Mouse (Mus musculus) MEL-GATA-1-ER (cell line): ENCODE data around the gene Vstm2b.

ENCODE experiments used
- DNase-seq: peaks from one replicate; pipeline ENCODE4 v3.0.0-alpha.2; 2012; ENCODE audit warnings: low read depth; ENCODE audit errors: extremely low read depth

Vstm2b gene

DNA sequence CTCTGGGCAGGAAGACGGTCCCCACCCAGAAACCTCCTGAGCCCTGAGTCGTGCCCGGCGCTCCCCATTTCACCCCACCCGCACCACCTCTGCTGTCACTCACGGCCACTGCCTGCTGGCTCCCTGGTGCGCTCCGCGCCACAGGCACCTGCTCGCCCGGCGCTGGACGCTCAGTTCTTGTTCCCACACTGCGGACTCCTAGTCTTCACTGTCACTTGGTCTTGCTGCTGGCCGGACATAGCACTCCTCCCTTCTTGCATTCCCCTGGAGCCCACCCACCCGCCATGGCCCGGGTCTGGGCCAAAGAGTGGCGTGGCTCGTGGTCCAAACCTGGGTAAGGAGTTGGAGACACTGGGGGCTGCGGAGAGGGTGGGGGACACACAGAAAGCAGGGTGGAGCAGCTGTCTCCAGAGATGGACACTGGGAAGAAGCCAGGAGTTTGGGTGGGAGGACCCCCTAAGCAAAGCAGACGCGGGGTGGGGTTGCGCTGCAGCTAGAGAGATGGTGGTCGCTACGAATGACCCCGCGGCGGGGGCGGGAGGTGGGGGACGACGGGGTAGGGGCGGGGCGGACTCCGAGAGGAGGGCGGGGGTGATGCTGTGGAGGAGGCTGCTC is at the start of gene Vstm2b:
Gene Vstm2b, plus strand, starts transcription at position 233 of the 615 bp plus-strand sequence.
- DNase-seq: no peak

DNA sequence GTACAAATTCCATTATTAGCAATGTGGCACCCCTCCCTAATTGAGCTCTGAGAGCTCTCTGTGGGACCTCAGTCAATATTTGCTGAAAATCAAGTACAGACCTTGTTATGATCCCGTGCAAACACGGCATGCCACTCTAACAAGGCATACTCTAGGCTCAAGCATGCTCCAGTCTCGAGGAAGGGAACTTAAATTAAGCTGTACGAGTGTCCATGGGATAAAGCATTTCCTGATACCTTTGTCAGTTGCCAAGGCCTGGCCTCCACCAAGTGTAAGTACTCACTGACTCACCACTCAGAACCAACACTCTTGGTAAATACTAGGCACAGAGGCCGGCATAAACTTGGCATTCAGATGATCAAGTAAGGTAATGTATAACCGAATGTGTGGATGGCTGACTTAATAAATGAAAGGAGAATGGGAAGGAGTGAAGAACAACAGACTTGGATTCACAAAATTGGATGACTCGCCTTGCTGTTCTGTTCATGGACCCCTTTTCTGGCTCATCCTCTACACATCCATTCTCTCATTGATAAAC is 42.0 kb upstream of the Vstm2b start:
- DNase-seq: no peak

DNA sequence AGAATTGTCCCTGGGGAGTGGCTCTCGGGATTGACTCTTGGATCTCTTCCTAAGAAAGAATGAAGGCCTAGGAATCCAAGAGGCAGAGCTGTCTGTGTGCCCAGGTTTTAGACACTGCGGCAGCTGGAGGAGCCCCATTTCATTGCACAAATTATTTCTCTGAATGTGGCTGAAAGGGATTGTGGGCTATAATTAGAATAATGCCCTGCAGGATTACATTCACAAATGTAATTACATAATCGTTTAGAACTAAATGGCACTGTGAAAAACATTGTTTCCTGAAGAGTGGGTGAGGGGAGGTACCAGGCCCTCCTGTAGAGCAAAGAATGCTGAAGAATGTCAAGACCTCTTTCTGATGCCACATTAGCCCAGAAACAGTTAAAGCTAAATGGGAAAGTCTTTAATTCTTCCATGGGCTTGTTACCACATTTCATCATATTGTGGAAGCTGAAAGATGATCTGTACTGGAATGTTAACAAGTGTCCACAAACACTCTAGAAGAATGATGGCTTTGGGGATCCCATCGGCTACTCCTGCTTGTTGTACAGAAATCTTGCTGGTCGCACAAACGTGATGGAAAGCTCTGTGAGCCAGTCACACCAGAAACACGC is 24.6 kb upstream of the Vstm2b start:
- no peak for DNase-seq

DNA sequence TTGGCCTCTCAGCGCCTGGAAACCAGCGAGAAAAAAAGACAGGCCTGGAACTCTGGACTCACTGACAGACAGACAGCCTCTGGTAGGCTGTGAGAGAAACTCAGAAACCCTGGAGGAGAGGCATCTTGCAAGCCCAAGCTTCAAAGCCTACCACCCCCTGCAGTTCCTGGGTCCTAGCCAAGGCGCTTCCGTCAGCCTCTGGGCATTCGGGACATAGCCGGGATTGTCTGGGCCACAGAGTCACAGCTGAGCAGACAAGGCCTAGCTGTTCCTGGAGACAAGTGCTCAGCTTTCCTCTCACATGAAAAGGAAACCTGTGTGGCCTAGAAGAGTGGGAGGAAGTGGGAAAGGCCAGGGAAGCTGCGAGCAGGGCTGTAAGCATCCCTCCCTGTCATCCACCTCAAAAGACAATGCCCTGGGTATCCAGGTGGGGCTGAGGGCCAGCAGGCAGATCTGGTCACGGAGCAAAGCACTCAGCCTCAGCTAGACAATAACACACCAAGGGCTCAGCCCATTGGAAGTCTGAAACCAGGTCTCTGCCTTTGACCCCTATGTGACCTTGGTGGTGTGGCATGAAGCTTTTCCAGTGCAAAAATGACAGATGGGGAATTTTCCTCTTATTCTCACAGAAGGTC is 13.2 kb upstream of the Vstm2b start:
- DNase-seq: no peak

DNA sequence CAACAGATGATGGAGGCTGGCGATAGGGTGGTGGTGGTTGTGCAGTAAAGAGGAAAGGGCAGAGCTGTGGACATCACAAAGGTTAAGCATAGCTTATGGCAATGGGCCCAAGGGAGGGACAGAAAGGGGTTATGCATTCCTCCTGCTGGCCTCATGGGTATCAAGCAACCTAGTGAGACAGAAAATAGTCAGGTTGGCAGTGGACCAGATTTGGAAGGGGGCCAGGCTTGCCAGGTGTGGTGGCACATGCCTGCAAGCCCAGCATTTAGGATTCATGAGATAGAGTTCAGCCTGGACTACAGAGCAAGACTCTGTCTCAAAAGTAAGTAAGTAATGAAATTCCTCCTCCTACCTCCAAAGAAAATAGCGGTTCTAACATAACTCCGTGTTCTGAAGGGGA is 9.8 kb upstream of the Vstm2b start:
- DNase-seq: no peak

DNA sequence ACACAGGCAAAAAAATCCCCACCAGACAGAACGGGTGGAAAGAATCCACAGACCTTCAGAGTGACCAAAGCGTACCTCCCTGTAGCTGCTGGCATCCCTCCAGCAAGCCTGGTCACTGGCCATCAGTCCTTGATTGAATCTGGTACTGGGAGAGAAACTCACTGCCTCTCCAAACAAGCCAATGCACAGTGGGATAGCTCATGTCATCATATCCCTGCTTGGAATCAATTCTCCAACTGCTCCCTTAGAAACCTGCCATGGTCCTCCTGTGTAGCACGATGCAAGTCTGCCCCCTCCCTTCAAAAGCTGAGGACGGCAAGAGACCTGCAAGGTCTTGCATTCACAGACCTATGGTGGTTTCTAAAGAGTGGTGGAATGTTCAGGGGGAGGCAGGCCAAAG is 1.2 kb upstream of the Vstm2b start:
- DNase-seq: no peak

DNA sequence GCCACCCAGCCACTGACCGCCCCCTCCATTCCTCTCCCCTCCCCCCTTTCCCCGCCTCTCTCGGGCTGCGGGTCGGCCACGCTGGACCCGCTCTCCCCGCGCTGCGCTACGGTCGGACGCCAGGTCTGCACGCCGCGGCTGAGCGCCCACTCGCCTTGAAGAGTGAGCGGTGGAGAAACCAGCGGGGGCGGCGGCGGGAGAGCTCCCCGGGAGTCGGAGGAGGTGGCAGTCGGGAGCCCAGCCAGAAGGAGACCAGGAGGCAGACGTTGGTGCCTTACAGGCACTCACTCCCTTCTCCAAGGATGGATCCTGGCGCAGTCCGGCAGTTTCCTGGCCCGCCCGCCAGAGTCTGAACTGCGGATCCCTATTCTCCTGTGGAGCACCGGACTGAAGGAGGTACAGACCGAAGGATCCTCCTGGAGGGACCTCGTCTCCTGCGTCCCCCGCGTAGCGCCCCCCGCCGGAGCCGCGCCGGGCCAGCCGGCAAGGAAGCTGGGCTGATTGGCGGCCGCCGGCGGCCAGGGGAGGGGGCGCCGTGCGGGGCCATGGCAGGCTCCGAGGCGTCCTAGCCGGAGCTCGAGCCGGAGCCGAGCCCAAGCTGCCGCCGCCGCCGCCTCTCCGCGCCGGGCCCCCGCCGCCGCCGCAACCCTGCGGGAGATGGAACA is 715 bp downstream of the Vstm2b start:
- DNase-seq: no peak

DNA sequence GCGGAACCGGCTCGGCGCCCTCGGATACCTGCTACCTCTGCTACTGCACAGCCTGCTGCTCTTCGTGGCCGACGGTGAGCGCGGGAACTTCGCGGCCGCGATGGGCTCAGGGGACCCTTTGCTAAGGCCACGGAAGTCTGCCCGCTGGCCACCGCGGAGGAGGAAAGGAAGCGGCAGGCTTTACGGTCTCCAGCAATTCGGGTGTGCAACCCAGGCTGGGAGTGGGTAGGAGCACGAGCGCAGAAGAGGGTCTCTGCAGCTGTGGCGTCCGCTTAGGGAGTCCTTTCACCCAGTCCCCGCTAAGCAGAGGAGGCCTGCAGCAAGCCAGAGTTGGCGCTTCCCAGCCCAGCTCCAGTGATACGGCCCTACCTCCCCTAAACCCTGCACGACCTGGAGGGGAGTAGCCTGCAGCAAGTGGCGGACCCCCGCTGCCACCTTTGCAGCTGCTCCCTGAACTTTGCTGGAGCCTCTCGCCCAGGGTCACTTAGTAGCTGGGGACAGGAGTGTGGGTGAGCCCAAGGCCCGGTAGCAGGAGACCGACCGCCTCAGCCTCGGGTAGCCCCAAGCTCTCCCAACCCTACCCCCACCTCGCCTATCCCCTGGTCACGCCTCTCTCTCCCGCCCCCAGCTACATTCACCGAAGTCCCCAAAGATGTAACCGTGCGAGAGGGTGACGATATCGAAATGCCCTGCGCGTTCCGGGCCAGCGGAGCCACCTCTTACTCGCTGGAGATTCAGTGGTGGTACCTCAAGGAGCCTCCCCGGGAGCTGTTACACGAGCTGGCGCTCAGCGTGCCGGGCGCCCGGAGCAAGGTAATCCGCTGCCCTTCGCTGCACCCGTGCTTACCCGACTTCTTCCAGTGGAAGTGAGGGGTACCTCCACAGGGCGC is 1.5 kb downstream of the Vstm2b start:
- DNase-seq: no peak

DNA sequence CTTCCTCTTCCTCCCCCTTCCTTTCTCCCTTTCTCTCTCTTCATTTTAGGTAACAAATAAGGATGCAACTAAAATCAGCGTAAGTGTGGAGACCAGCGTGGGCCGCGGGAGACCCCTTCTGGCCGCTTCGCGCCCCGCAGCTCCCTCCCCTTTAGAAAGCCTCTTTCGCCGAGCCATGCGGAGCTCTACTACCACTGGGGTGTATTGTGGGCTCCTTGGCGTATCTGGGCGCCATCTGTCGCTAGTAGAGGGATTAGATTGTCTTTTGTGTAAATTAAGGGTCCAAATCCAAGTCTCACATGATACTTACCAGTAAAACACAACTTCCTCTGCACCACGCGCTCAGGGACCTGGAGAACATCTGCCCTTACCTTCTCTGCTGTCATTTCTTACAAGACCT is 3.1 kb downstream of the Vstm2b start:
- DNase-seq: no peak

DNA sequence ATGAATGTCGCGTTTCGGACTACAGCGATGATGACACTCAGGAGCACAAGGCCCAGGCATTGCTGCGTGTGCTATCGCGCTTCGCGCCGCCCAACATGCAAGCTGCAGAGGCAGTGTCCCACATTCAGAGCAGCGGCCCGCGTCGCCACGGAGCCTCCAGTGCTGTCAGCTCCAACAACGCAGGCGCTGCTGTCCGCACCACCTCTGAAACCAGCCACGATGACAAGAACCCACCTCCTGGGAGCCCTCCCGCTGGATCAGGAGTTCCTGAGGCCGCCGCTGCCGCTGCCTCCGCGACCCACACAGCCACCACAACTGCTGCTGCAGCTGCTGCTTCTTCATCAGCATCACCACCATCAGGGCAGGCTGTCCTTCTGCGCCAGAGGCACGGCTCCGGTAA is 4.4 kb downstream of the Vstm2b start:
- no peak for DNase-seq

DNA sequence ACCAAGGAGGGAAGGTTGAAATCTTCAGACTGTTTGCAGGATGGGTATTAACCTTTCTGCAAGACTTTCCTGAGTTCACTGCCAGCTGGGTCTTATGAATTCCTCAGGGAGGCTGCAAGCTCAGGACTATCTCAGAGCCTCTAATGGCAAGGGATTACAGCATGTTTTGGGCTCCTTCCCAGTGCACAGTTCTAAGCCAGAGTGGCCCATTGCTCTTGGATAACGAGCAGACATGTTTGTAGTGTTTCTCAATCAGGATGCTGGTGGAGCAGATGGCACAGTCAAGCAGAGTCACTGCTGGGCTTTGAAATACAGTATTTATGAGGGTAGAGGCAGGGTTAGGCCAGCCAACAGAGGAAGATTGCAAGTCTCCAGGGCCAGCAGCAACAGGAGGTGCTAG is 8.4 kb downstream of the Vstm2b start:
- DNase-seq: no peak

DNA sequence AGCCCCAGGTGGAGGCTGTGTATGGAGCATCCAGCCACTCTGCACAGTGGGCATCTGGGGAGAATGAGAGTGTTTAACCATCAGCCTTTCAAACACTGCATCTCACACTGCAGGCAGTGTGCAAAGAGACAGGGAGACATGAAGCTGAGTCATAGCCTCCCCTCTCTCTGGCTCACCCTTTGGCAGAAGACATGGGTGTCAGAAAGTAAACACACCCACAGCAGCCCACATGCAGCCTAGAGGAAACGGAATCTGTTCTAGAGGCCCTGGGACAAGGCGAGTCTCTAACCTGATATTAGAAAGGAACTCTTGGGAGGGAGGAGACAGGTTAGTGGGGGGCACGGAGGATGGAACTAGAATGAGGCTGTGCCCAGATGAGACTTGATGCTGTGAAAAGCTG is 18.6 kb downstream of the Vstm2b start:
- no peak for DNase-seq

DNA sequence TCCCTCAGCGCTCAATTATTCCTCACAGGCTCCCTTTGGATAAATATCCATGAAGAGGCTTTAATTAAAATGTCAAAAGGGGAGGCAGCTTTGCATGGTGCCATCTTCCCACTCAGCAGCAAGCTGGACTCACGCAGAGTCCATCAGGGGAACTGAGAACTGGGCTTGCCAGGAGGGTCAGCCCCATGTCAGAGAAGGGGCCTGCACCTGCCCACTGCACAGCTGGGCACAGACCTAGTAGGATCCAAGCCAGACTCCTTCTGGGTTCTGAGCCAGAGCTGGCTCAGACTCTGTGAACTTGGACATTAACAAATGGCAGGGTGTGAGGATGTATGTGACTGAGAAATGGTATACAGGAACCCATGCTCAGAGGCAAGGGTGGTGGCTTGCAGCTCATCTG is 22.0 kb downstream of the Vstm2b start:
- no peak for DNase-seq

DNA sequence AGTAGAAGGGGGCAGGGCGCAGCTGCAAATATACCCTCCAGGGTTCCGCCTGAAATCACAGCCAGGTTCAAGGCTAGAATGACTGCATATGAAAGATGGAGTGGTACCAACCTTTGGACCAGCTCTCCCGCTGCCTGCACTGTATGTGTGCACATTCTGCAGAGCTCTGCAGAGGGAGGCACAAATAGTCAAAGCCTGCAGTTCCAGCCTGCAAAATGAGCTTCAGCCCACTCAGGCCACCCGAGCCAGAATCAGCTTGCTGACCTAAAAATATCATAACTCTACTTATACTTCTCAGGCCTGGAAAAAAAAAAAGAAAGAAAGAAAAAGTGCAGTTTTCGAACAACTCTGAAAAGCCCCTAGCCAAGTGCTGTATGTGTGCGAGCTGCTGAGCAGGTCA is 23.2 kb downstream of the Vstm2b start:
- no peak for DNase-seq

DNA sequence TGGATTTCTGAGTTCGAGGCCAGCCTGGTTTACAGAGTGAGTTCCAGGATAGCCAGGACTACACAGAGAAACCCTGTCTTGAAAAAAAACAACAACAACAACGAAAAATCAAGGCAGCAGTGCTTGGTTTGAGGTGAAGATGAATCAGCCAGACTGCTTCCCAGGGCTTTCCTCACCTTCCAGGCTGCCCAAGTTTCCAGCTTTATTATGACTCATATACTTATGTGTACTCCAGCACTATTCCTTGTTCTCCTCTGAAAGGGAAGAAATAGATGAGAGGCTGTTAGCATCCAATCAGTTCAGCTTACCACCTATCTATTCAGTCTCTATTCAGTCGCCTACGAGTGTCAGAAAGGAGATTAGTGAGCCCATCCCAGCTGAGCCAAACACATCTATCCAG is 24.7 kb downstream of the Vstm2b start:
- DNase-seq: no peak

DNA sequence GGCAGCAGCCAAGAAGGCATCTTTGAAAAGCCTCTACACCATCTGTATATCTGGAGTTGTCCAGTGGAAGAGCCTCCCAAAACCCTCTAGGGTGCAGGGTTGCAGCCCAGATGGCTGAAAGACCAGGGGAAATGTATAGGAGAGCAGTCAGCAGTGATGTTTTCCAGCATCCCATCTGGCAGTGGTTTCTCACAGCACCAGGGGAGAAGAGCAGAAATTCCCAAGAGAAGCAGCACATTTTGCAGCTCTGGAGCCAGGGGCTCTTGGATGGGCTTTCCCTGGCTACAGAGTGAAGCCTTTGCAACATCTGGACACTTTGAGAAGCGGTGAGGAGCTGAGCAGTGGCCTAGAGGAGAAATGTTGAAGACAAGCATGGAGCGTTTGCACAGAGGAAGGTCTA is 30.3 kb downstream of the Vstm2b start:
- DNase-seq: no peak

DNA sequence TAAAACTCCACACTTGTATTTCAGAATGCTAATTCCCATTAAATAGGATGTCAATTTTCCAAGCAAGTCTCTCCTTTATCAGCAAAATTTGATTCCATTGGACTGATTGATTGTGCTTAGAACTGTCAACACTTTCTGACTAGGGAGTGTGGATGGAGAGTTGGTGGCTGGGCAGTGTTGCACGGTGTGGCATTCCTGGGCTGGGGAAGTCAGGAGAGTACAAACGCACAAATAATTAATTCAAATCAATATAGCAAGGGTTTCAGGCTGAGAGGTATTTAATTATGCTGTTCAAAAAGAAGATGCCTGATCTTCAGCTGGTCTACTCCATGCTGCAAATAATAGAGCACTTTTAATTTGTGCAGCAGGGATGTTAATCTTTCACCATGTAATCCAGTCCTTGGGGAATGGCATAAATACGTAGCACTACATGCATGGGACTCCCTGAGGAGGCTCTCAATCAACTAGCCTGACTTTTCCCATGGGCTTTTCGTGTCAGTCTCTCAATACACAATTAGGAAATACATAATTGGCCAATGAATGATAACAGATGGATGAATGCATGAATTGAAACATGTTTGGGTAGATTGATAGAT is 38.6 kb downstream of the Vstm2b start:
- DNase-seq: no peak

DNA sequence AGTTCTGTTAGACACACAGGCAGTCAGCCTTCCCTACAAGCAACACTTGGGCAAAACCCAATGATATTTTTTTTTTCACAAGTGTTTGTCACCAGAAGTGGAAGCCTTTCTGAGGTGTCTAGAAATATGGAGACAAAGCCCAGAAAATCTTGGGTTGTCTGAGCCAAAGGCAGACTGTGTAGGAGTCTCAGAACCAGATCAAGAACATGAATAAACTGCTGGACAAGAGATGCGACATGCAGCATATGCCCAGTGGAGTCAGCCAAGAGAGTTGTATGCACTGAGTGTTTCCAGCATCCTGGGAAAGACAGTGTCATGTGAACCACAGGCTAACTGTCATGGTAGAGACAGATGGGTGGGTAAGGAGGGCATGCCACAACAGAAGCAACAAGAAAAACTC is 41.2 kb downstream of the Vstm2b start:
- no peak for DNase-seq

DNA sequence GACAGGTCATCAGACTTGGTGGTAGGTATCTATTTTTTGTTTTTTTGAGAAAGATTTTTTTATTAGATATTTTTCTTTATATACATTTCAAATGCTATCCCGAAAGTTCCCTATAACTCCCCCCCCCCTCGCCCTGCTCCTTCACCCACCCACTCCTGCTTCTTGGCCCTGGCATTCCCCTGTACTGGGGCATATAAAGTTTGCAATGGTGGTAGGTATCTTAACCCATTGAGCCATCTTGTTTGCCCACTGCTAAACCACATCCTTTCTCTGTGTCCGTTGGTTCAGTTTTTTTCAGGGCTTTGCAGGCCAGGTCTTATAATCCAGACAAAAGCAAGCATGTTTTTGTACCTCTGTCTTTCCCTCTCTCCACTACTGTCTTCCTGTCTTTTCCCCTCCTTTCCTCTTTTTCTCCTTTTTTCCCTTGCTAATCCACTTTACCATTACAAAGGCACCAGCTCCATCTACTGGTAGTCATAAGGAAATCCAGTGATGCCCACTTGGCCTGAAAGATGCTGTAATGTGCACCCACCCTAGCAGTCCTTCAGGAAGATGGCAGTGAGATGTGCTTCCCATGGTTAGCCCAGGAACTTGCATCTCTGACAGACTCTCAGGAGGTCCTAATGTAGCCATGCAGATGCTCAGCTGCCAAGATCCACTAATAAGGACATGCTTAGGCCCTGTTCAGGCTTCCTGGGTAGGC is 44.3 kb downstream of the Vstm2b start:
- DNase-seq: no peak
